Mouse (Mus musculus) gastrocnemius, postnatal 10 days (tissue): ENCODE data around the gene Arpc2. TPM values are rescaled to one million over a fixed set of nuclear protein-coding genes. Genes with fewer than 3 reads are reported as not detected.
A peak's percentile ranks its signal among the peaks of the same experiment; 100 is the strongest.

ENCODE experiments used
- DNase-seq: peaks from one replicate; pipeline ENCODE4 v3.0.0; 2021; ENCODE audit warnings: mixed read lengths
- long read RNA-seq, 2 experiments: library from polyadenylated mRNA; stranded (forward); transcript quantifications; one replicate each; pipeline ENCODE4 v2.0.0; 2021
- total RNA-seq, 2 experiments: library from RNA; stranded (reverse); gene quantifications; 2 replicates each; pipeline ENCODE4 v1.2.3; 2021

Gene Arpc2
- 100 to 1,000 TPM; 104 to 116 TPM for total RNA-seq
- long read RNA-seq, experiment 1, transcript Arpc2-201 (10 exons, 1,404 nt), result major isoform, 84 of 156 reads
- long read RNA-seq, experiment 1, transcript Arpc2-203 (11 exons, 1,439 nt), result minor isoform, 65 of 156 reads
- long read RNA-seq, experiment 1, partial matches to known transcripts, result 2 of 156 reads
- long read RNA-seq, experiment 1, other reads (novel, unspliced or antisense), result 4 of 156 reads
- long read RNA-seq, experiment 2, transcript Arpc2-203 (11 exons, 1,439 nt), result minor isoform, 88 of 190 reads
- long read RNA-seq, experiment 2, transcript Arpc2-201 (10 exons, 1,404 nt), result major isoform, 90 of 190 reads
- long read RNA-seq, experiment 2, partial matches to known transcripts, result 6 of 190 reads
- long read RNA-seq, experiment 2, other reads (novel, unspliced or antisense), result 3 of 190 reads

DNA sequence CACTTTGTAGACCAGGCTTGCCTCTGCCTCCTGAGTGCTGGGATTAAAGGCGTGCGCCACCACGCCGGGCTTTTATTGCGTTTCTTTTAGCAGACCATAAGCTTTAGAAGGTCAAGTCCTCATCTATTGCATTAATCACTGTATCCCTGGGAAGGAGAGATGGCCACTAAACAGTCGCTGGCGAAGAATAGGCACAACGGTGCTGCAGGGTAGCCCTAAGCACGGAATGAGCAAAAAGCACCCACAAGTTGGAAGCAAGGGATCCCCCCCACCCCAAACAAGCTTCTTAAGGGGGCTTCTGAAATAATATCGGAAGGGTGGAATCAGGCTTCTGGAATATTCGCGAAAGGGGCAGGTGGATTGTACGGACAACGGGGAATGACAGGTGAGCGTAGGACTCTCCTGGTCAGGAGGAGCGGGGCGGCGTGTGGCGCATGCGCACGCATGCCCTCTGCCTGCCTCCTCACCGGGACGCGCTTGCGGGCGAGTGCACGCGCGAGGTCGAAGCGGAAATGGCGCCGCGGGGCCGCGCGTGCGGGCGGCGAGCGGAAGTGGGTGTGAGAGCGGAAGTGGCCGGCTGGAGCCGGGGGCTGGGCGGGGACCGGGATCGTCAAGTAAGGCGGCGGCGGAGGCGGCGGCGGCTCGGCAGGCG is at the start of gene Arpc2:
TSS of gene Arpc2 (plus strand) at position 147 of the 652 bp plus-strand sequence.
- peak; percentile 97 for DNase-seq

DNA sequence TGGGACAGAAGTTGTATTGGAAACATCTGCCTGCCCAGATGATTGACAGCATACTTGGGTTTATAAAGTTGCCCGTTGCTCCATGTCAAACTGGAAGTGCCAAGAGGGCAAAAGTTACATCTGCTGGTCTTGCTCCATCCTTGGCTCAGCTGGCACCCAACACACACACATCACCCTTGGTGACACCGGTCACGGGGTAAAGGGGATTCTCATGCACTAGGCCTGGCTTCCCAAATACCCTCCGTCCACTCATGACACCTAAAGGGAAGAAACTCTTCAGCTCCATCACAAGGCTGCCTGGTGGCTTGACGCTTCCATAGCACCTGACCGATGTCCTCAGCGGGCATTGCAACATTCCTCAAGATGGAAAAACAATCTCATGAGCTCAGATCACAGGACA is 45.4 kb upstream of the Arpc2 start:
- no peak for DNase-seq

DNA sequence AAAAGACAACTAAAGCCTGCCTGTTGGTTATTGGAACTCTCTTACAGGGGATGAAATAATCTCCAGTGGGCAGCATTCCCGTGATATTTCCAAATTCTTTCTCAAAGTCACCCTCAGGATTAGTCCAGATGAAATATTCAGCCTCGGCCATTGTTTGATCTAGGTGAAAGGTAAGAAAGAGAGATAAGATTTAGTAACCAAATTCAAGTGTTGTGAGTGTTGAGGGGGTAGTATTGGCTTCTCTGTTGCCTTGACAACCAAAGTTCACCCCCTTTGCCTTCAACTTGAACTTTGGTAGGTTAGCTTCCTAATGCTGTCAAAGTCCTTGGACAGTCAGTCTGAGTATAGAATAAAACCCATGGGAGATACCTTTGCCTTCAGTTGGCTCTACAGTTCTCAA is 43.2 kb upstream of the Arpc2 start:
- no peak for DNase-seq

DNA sequence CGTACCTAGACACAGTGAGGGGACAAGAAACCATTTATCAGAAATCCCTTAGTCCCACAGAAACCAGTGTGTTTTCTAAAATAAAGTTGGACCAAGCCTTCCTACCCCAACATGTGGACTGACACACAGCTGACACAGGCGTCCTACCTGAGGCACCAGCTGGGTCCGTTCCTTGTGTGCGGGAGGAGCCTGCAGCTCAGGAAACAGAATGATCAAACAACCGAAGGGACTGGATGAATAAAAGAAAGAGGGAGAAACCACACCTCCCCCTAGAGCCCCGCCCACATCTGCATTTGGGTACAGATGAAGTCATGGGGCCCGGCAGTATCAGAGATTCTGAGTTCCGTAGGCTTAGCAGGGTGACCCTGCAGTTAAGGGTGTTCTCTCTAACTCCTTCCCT is 41.4 kb upstream of the Arpc2 start, which contains the start of gene Cxcr1:
TSS of gene Cxcr1 (minus strand) at position 187 of the 400 bp plus-strand sequence.
- no peak for DNase-seq

DNA sequence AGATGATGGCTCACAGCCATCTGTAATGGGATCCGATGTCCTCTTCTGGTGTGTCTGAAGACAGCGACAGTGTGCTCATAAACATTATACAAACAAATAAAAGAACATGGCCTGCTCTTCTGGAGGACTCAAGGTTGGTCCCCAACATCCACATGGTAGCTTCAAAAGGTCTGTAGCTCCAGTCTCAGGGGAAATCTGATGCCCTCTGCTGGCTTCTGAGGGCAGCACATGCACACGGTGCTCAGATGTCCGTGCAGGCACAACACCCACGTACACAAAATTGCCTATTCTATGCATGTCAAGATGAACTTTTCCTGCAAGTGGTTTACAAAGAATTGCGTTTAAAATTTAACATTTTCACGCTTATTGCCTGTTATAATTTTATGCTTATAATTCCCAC is 39.9 kb upstream of the Arpc2 start:
- no peak for DNase-seq

DNA sequence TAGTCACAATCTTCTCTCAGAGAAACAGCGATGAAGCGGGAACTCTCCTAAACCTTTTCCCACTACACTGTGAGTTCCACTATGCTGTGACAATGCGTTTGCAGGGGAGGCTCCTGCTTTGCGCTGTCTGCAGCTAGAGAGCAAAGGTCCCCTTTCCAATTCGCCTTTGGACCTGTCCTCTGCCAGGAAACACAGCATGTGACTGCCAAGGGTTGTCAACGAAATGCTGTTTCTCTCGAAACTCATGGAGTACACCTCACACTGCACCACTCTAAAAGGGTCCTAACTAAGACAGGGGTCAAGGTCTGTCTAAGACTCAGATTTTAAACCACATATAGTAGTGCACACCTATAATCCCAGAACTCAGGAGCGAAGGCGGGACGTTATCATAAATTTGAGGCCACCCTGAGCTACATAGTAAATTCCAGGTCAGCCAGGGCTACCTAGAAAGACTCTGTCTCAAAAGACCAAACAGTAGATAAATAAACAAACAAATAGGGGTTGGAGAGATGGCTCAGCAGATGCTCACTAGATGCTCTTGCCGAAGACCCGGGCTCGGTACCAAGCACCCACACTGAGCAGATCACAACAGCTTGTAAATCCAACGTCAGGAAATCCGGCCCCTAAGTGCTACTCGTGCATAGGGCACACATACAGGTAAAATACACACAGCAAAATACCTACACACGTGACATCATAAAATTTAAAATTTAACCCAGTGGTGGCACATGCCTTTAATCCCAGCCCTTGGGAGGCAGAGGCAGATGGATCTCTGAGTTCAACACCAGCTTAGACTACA is 39.1 kb upstream of the Arpc2 start:
- DNase-seq, result no peak

DNA sequence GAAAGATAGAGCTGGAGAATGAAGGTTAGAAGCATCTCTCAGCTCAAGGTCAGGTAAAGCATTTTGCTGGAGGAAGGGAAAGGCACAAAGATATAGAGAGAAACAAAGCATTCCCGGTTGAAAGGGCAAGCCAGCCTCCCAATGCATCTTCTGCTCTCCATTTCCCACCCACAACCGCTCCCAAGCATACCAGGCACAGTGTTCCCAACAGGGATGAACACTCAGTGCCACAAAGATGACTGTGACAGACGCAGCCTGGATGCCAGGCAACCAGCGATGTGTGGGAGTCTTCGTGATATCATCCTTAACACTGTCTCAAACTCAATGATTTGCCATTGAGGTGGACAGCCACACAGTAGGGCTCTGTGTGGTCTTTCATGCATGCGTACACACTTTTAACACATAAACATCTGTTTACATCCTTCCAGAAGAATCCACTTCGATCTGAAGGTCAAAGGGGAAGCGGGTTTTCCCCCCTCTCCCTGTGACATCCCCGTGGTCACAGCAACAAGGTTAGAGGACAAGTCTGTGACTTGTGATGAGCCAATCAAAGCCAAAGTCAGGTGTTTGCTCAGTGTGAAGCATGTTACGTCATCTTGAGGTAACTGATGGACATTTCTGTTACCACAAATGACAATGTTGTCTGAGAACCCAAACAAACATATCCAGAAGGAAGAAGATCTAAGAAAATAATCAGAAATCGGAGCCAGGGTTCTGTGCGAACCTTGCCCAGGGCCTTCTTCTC is 38.0 kb upstream of the Arpc2 start:
- no peak for DNase-seq

DNA sequence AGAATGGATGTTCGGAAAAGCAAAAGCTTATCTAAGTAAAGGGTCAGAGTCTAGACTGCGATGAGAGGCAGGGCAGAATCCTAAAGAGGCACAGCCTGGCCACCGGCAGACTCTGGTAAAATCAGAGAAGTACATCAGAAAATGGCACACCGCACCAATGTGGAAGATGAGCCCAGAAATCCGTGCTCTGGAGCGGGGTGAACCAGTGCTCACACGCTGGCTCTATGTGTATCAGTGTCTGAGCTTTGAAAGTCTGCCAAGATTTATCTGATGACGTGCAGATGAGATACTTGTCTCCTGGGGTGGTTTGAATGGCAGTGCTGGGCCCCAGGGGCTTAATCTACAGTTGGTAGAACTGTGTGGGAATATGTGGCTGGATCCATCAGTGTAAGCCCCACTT is 36.8 kb upstream of the Arpc2 start:
- no peak for DNase-seq

DNA sequence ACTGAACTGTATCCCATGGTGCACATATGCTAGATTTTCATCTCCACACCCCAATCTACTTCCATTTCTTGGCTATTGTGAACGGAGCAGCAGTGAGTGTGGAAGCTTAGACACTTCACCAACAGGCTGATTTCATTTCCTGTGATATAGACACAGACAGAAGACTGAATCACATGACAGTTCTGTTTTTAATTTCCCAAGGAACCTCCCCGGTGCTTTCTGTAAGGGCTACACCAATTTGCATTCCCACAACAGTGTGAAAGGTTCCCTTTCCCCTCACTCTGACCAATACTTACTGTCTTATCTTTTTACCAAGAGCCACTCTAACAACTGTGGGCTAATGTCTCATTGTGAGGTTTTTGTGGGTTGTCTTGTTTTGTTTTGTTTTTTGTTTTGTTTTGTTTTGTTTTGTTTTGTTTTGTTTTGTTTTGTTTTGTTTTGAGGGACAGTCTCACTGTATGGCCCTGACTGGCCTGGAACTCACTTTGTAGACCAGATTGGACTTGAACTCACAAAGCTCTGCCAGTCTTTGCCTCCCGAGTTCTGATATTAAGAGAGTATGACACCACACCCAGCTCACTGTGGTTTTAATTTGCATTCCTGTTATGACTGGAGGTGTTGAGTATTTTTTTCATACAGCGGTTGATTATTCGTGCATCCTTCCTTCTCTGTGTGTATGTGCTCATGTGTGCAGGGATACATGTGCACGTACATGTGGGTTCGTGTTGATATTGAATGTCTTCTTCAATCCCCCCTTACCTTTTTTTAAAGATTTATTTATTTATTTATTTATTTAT is 34.6 kb upstream of the Arpc2 start:
- no peak for DNase-seq

DNA sequence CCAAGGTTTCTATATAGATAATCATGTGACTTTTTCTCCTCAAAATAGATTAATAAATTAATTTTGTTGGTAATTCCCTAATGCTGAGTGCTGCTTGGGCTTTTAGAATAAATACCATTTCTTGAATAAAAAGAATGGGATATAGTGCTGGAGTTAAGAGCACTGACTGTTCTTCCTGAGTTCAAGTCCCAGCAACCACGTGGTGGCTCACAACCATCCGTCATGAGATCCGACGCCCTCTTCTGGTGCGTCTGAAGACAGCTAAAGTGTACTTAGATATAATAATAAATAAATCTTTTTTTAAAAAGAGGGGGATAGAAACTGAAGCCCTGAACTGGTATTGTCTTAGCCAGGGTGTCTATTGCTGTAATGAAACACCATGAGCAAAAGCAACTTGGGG is 32.4 kb upstream of the Arpc2 start:
- DNase-seq, result no peak

DNA sequence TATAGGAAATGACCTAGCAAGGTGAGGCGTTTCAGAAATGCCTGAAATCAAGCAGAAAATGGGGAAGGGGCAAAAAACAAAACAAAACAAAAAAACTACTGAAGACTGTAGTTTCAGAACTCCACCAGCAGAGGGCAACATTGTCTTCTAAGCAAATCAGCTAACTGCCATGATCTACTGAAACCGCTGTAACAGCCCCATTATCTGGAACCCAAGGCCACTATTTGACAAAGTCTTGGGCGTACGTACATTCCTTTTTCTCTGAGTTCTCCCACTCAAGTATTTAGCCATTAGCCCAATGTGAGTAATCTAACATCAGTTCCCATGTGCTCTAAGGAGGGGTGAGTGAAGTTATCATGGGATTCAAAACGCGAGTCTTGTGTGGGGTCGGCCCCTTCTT is 30.0 kb upstream of the Arpc2 start:
- peak; percentile 16 for DNase-seq

DNA sequence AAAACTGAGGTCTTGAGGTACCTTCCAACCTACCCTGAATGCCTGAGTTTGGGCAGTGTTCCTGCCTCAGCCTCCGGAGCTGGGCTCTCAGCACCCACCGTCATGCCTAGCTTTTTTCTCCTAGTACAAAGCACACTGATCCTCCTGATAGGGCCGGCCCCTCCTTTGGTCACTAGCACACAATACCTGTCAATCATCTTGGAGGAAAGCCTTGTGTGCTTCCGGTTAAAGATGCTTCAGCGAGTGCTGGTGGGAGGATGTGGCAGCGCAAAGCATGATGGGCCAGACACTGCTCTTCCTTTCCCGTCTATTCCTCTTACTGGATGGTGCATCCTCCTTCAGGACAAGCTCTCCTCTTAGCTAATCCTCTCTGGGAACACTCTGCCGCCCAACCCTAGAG is 29.2 kb upstream of the Arpc2 start:
- DNase-seq, result no peak

DNA sequence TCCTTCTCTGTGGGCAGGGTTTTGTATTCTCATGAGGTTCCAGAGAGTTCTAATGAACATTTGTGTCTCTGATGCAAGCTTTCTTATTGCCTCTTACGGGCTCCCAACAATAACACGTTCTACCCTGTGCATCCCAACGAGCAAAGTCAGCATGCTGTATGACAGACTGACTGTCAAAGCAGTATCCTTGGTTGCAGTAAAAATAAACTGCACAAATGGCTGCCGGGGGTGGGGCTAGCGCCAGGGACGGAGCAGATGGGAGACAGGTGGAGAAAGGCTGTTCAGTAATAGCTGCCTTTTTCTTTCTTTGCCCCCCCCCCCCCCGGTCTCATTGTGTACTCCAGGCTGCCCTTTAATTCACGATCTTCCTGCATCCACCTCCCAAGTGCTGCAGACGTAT is 28.0 kb upstream of the Arpc2 start:
- DNase-seq, result peak; percentile 11

DNA sequence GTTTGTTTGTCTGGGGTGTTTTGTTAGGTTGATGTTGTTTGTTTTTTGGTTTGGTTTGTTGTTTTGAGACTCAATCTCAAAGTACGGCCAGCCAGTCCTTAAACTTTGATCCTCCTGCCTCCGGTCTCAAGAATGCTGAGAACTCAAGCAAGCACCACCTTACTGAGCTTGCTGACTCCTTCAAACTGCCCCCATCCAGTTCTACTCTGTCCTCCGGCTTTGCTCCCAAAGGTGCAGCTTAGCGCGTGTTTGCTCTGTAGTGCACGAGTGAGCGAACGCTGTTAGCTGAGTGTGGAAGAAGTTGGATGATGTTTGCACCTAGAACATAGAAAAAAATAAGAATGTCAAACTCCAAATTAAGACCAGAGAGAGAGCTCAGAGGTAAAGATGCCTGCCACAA is 26.9 kb upstream of the Arpc2 start:
- DNase-seq, result no peak

DNA sequence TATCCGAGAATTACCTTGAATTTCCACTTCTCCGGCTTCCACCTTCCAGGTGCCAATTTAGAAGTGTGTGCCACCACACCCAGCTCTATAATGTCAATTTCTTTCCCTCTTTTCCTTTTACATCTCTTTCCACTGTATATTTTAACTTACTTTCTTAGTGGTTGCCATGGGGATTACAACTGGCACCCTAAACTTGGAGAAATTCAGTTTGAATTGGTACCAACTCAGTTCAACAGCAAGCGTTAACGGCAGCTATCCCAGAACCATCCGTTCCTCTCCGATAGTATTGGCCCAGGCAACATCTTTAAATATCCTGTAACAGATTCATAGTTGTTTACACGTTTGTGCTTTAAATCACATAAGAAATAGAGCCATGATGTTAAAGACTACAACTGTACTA is 16.0 kb upstream of the Arpc2 start:
- no peak for DNase-seq

DNA sequence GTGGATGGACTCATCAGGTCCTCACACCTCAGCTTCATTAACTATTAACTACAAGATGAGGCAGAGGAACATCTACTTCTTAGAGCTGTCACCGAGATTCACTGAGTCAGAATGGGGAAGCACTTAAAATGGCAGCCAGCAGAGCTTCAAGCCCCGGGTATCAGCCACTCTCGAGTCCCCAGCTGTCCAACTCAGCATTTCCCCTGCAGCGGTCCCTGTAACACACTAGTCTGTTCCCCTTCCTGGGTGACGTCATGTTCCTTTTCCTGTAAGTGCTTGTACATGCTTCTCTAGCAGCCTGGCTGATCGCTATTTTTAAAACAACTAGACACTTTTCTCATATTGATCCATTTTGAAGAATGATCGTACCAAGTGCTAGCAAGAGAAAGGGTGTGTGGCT is 8.6 kb upstream of the Arpc2 start:
- no peak for DNase-seq

DNA sequence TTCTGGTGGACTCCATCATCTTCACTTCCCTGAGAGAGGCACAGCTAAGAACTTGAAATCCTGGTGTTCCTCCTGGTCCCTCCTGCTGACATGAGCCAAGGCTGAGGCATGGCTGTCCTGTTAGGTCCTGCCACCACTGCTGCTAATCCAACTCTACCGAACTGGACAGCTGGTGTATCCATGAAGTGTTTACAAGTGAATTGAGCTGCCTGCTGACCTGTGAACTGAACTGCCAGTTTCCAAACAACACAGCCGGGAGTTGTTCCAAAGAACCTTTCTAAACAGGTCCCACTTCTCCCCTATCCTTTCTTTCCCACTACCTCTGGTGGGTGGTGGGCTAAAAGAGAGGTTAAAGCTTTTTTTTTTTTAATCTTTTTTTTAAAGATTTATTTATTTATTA is 5.9 kb upstream of the Arpc2 start:
- DNase-seq, result no peak

DNA sequence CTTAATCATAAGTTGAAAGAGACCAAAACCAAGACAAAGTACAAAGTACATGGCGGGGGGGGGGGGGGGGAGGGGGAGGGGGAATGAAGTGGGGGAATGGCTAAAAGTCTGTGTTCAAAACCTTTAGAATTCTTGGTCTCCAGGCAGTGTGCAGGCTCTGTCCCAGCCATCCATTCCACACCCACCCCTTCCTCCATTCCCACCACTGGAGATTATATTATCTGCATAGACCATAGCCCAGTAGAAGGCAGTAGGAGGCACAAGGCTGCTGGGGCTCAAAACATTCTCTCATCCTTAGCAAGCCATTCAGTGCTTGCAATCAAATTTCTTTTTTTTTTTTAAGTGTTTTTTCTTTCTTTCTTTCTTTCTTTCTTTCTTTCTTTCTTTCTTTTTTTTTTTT is 4.9 kb upstream of the Arpc2 start:
- DNase-seq, result no peak

DNA sequence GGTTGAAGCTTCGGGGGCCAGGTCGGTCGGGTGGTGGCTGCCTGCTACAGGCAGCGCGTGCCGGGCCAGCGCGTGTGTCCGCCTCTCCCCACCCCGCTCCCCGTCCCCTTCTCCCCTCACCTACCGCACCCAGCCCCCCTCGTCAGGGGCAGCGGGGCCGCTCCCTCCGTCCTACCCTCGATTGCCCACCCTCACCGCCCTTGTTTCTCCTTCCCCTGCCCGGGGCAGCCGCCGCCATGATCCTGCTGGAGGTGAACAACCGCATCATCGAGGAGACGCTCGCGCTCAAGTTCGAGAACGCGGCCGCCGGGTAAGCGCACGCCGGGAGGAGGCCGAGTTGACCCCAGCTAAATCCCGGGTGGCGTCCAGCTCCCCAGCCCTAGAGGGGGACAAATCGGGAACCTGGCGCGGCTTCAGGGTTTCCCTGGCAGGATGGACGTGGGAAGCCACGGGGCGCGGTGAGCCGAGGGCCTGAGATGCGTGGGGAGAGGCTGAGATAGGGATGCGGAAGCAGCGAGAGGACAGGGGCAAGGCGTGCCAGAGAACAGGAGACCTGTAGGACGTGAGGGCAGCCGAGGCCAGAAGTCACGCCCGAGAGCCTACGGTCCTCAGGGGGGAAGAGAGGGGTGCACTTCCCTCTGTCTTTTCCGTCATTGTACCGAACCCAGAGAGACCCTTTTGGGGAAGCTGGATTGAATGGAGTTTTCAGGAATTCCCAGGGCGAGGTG is 870 bp downstream of the Arpc2 start:
- peak; percentile 53 for DNase-seq

DNA sequence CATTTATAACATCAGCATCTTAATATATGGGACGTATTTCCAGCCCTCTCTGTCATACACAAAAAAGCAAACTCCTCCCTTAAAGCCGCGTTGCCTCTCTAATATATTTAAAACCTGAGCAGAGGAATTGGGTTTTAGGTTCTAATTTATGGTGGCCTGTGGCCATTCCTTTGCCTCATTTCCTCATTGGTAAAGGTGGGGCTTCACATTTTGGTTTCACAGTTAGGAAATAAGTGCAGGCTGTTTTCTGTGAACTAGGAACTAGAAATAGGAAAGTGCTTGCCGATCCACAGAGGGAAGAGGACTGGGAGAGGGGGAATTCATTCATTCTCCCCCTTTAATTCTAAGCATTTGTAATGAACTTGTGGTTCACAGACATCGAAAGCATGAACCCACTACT is 1.8 kb downstream of the Arpc2 start:
- DNase-seq, result no peak

DNA sequence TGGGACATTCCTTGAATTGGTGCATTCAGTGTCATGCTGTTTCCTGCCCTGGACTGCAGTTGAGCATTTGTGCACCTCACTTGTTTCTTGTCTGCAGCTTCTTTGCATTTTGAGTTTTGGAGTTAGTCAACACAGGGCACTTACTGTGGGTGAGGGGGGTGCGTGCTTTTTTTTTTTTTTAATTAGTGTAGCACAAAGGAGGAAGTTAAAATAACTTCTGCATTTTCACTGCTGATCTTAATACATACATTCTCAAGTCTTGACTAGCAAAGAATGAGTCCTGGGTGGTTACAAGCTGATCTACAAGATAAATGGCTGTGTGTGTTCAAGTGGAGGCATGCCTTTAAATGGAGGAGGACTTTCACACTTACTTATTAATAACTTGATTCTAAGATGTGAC is 2.3 kb downstream of the Arpc2 start:
- DNase-seq, result no peak
